Mouse (Mus musculus): ENCODE measurements around the gene Gm10642. TPM values are rescaled to one million over a fixed set of nuclear protein-coding genes. Genes with fewer than 3 reads are reported as not detected.
A peak's percentile ranks its signal among the peaks of the same experiment; 100 is the strongest.

The Gm10642 gene
- 1.2 to 2.9 TPM in 2 of 3 replicates, not detected in the other for total RNA-seq (2017)

DNA sequence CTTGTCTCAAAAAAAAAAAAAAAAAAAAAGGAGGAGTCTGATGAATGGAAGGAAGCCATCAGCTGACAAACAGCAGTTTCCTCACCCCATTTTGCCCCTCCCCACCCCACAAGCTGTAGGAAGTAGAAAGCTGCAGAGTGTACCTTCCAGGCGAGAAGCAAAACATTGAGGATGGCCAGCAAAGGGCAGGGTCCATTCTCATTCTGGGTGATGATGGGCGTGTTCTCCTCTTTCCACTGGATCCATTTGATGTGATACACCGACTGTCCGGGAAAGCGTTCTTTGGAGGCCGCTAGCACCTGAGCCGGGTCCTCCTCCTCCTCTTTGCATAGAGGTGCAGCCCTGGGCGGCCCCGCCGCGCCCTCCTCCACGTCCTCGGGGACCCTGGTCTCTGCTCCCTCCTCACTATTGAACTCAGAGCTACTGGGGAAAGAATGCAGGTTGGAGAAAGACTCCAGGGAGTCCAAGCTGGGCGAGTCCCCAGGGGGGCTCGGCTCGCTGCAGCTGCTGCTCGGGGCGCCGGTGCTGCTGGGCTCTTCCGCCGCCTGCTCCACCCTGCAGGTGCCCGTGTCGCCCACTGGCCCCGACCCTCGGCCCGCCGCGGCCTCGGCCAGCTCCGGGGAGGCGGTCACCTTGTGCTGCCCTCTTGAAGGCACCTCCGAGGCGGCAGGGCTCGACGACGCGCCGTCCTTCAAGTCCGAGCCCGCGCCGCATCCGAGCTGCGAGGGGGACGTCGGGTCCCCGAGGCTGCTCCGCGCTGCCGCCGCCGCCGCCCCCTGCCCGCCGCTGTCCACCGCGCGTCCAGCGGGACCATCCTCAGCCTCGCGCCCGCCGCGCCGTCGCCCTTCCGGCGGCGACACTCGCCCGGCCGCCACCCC lies at the start of gene Gm10642:
Gene Gm10642, plus strand, starts transcription at position 122 of the 878 bp plus-strand sequence.
- ATAC-seq (replicated peaks; ENCODE audit: insufficient number of reproducible peaks, low FRiP score, low TSS enrichment, poor library complexity, severe bottlenecking), result peak; percentile 75

DNA sequence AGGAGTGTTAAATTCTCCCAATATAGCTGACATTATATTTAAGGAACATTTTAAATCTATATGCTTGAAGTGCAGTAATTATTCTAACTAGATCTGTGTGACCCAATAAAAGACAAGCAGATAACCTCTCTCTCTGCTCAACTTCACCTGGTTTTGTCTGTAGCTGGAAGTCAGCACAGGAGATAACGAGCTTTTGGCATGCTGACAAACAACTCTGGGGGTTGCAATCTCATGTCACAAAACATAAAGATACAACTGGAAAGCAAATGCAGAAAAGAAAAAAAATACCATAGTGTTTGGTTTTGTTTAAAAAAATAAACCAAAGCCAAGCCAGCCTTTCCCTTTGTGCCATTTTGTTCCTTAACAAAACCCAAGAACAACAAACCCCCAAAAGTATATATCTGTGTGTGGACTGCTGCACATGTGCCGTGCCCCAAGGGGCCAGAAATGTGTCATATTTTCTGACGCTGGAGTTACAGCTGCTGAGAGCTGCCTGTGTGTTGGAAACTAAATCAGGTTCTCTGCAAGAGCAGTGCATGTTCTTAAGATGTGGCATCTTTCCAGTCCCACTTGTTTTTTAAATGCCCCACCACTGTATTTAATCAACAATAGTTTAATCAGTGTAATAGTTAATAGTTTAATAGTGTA lies 44.9 kb upstream of the Gm10642 start:
- ATAC-seq (replicated peaks; ENCODE audit: insufficient number of reproducible peaks, low FRiP score, low TSS enrichment, poor library complexity, severe bottlenecking), result no peak

GRCm38 (mm10) chr9:70629711-70630110 lies 26.3 kb upstream of the Gm10642 start:
- no peak for ATAC-seq (replicated peaks; ENCODE audit: insufficient number of reproducible peaks, low FRiP score, low TSS enrichment, poor library complexity, severe bottlenecking)

DNA sequence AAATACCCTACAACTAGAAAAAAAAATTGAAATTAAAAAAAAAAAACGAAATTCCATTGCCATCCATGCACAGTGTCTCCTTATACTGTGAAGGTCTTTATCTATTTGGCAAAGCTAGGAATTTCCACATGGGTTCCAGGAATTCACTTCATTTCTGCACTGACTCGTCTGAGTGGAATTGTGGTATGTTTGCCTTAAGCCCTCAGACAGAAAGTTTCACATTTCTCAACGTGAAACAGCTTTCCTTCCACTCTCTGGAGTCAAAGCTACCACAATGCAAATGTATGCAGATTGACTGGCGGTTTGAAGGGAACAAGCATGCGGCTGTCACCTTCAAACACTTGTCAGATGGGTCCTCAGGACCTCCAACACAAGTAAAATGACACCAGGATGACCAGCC lies 24.4 kb upstream of the Gm10642 start:
- ATAC-seq (replicated peaks; ENCODE audit: insufficient number of reproducible peaks, low FRiP score, low TSS enrichment, poor library complexity, severe bottlenecking), result no peak

GRCm38 (mm10) chr9:70636748-70637147 lies 19.3 kb upstream of the Gm10642 start:
- no peak for ATAC-seq (replicated peaks; ENCODE audit: insufficient number of reproducible peaks, low FRiP score, low TSS enrichment, poor library complexity, severe bottlenecking)

DNA sequence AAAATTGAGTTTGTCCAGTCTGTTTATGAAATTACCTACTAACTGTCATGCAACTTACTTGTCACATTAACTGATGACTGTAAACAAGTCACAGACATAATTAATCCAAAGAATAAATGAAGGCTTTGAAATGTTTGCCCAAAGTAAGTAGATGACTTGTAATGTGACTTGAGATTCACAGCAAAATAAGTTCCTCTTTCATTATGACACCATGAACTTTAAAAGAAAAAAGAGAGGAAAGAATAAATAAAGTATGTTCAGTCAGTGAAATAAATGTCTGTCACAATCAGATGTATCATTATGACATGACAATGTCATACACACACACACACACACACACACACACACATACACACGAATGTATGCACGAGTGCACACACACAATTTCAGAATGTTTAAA lies 5.8 kb upstream of the Gm10642 start:
- ATAC-seq (replicated peaks; ENCODE audit: insufficient number of reproducible peaks, low FRiP score, low TSS enrichment, poor library complexity, severe bottlenecking), result no peak

- ATAC-seq (replicated peaks; ENCODE audit: insufficient number of reproducible peaks, low FRiP score, low TSS enrichment, poor library complexity, severe bottlenecking), result no peak
Measured at GRCm38 (mm10) chr9:70650994-70651393, 5.1 kb upstream of the Gm10642 start.

DNA sequence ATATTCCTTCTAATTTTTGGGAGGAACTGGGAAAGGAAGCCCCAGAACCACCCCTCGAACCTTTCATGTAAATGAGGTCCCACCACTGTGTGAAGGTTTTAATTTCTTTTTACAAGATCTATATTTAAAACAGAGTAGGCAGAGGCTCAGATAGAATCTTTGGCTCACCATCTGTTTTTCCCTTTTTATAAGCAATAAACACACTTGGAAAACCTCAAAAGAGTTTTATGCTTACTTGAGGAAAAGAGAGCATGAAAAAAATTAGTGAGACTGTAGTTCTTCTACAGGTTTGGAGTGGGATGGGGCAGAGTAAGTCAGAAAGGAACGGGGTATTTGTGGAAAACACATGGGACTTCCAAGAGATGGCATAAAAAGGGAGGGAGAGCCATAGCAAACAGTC lies 3.8 kb upstream of the Gm10642 start:
- ATAC-seq (replicated peaks; ENCODE audit: insufficient number of reproducible peaks, low FRiP score, low TSS enrichment, poor library complexity, severe bottlenecking), result no peak

DNA sequence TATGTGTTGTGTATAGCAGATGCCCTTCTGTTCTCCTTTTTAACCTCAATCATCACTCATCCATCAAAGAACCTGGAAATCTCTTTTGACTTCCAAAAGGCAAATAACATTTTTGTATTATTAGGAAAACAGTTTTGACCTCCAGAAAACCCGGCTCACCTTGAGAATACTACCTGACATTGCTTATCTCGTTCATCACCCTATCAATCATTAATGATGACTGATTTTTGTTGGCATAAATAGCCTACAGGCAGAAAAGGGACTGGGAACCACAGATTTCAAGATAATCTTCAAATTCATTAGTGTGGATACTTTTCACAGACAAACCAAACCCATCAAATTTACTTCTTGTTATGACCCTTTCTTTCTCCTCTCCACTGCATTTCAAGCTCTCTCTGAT lies 2.2 kb upstream of the Gm10642 start:
- no peak for ATAC-seq (replicated peaks; ENCODE audit: insufficient number of reproducible peaks, low FRiP score, low TSS enrichment, poor library complexity, severe bottlenecking)

- ATAC-seq (replicated peaks; ENCODE audit: insufficient number of reproducible peaks, low FRiP score, low TSS enrichment, poor library complexity, severe bottlenecking), result no peak
Measured at GRCm38 (mm10) chr9:70654496-70654895, 1.6 kb upstream of the Gm10642 start.

GRCm38 (mm10) chr9:70655764-70656129 lies 304 bp upstream of the Gm10642 start:
- no peak for ATAC-seq (replicated peaks; ENCODE audit: insufficient number of reproducible peaks, low FRiP score, low TSS enrichment, poor library complexity, severe bottlenecking)

DNA sequence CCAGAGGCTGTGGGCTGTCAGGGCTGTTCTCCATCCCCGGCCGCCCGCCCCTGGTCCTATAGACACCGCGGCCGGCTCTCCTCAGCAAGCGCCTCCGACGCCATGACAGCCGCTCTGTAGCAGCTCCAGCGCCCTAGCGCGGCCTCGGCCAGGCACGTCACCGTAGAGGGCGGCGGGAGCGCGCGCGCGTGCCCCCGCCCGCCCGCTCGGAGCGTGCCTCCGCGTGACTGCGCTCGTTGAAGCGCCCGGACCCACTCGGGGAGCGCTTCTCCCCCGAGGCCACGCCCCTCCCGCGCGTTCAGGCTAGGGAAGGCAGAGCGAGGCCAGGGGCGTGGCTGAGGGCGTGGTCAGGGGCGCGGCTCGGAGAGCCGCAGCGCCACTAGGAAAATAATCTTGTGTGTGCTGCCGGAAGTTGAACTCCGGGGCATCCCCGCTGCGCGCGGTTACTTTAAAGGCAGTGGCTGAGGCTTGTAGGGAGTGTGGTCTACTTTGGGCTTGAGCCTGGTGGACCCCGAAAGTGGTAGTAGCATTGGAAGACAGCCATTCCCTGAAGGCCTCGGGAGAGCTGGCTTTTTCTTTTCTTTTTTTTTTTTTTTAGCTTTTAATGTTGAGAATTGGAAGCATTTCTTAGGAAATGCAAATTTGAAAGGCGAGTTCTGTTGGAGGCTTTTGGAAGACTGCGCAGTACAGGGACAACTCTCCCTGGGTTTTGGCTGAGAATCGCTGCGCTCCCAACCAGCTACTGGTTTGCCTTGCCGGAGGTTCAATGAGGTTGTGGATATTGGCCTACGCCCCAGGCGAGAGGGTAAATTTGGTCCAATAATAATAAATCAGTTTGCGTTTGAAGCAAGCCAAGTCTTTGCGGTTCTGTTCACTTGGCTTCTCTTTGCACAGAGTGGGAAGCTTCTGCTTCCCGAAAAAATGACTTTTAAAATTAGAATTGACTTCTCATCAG lies 1.2 kb downstream of the Gm10642 start, which contains the start of gene Mindy2:
Gene Mindy2, minus strand, starts transcription at position 162 of the 955 bp plus-strand sequence.
- ATAC-seq (replicated peaks; ENCODE audit: insufficient number of reproducible peaks, low FRiP score, low TSS enrichment, poor library complexity, severe bottlenecking), result peak; percentile 93

GRCm38 (mm10) chr9:70658266-70658665 lies 2.2 kb downstream of the Gm10642 start:
- ATAC-seq (replicated peaks; ENCODE audit: insufficient number of reproducible peaks, low FRiP score, low TSS enrichment, poor library complexity, severe bottlenecking), result no peak

GRCm38 (mm10) chr9:70664847-70665246 lies 8.8 kb downstream of the Gm10642 start:
- ATAC-seq (replicated peaks; ENCODE audit: insufficient number of reproducible peaks, low FRiP score, low TSS enrichment, poor library complexity, severe bottlenecking), result no peak

DNA sequence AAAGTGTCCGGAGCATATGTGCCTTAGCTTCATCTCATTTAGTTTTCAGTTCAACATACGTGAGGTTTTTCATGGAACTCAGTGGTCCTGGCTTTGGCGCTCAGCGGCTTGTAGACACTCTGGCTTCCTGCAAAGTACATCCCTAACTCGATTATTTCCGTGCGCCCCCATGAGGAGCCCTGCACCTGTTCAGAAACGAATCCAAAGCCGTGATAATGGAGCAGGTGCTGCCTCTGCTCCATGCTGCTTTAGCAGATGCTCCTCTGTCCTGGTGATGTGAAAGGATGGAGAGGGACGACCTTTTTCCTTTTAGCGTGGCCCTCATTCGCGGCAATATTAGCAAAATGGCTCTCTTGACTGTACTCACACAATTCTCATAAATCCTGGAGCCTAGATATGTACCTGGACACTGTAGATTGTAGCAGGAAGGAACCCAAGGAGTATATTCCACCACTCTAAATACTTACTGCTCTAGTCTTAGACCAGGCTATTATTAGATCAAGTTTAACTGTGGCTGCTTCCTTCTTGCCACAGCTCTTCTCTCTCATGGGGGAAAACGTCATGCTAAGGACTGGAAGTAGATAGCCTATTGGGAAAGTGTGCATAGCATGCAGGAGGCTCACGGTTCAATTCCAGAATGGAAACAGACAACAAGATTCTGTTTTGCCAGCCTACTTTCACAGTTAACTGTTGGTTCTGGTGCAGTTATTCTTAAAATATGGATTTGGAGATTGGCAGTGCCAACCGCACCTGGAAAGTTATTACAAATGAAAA lies 9.5 kb downstream of the Gm10642 start:
- no peak for ATAC-seq (replicated peaks; ENCODE audit: insufficient number of reproducible peaks, low FRiP score, low TSS enrichment, poor library complexity, severe bottlenecking)

DNA sequence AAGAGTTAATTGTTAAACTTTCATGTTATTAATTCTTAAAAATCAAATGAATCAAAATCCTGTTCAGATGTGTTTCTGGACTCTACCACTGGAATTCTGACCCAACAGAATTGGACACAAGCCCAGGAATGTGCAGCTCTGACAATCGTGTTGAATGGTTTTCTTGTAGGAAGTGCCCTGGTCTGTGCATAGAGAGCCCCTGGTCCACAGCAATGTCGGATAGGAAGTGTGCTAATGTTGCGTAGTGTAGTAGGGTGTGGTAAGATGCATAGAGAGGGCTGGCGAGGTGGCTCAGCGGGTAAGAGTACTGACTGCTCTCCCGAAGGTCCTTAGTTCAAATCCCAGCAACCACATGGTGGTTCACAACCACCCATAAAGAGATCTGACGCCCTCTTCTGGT lies 10.8 kb downstream of the Gm10642 start:
- ATAC-seq (replicated peaks; ENCODE audit: insufficient number of reproducible peaks, low FRiP score, low TSS enrichment, poor library complexity, severe bottlenecking), result no peak

- no peak for ATAC-seq (replicated peaks; ENCODE audit: insufficient number of reproducible peaks, low FRiP score, low TSS enrichment, poor library complexity, severe bottlenecking)
Measured at GRCm38 (mm10) chr9:70668048-70668447, 12.0 kb downstream of the Gm10642 start.

DNA sequence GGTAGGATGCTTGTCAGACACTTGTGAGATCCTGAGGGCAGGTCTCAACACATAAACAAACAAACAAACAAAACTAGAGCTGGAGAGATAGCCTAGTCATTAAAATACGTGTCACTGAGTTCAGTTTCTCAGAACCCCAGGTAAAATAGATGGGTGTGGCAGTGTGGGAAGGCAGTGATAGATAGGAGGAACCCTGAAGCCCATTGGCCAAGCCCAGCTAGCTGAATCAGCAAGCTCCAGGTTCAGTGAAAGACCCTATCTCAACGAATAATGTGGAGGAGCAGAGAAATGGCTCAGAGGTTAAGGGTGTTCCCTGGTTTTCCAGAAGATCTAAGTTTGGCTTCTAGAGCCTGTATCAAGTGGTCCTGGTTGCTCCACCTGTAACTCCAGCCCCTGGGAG lies 13.1 kb downstream of the Gm10642 start:
- ATAC-seq (replicated peaks; ENCODE audit: insufficient number of reproducible peaks, low FRiP score, low TSS enrichment, poor library complexity, severe bottlenecking), result no peak

Data from monocyte, adult 5-6 weeks (primary cell).